Mouse (Mus musculus) megakaryocyte, adult 5-6 weeks (primary cell): ENCODE measurements around the gene Brca2. TPM values are rescaled to one million over a fixed set of nuclear protein-coding genes. Genes with fewer than 3 reads are reported as not detected.

Source experiments
- ATAC-seq: 2 replicates; pipeline ENCODE4 v1.8.0; 2016; ENCODE audit warnings: mild to moderate bottlenecking, inconsistent platforms; ENCODE audit not compliant: poor library complexity, severe bottlenecking
- total RNA-seq, 2 experiments: library from RNA; stranded (forward) in 1 of 2; stranded (reverse) in 1 of 2; fragments of 153-499, 151-499 nt in 1 of 2; fragments of 221-1000, 200-1000 nt in 1 of 2; gene quantifications; 2 replicates each; pipeline versions ENCODE4 v1.2.3 to v1.2.4; 2015 to 2017

Brca2 gene
- total RNA-seq, 2 experiments from 2014 or later: 9.9 to 13.6 TPM

GRCm38 (mm10) chr5:150595366-150596016 is 73.1 kb downstream of the Brca2 start:
- peak; percentile 56 for ATAC-seq

GRCm38 (mm10) chr5:150597088-150597487 is 74.7 kb downstream of the Brca2 start, which contains the start of gene N4bp2l1:
N4bp2l1 (minus strand) TSS chr5:150597188.
- no peak for ATAC-seq

- ATAC-seq: no peak
Observed at GRCm38 (mm10) chr5:150598202-150599119, 76.0 kb downstream of the Brca2 start.

- no peak for ATAC-seq
Observed at GRCm38 (mm10) chr5:150599301-150600294, 77.2 kb downstream of the Brca2 start.

- peak; percentile 63 for ATAC-seq
Observed at GRCm38 (mm10) chr5:150600554-150601440, 78.4 kb downstream of the Brca2 start.

- no peak for ATAC-seq
Observed at GRCm38 (mm10) chr5:150601441-150602230, 79.2 kb downstream of the Brca2 start.

GRCm38 (mm10) chr5:150606131-150606530 is 83.7 kb downstream of the Brca2 start:
- no peak for ATAC-seq

GRCm38 (mm10) chr5:150607631-150608030 is 85.2 kb downstream of the Brca2 start:
- no peak for ATAC-seq

GRCm38 (mm10) chr5:150611136-150611535 is 88.7 kb downstream of the Brca2 start:
- 0 out of 2 replicates have a peak, but pooled peaks have one; percentile 5 for ATAC-seq

- peak; percentile 88 for ATAC-seq
Observed at GRCm38 (mm10) chr5:150611697-150612096, 89.3 kb downstream of the Brca2 start.

GRCm38 (mm10) chr5:150614054-150614453 is 91.6 kb downstream of the Brca2 start:
- ATAC-seq: no peak

GRCm38 (mm10) chr5:150616216-150616615 is 93.8 kb downstream of the Brca2 start:
- ATAC-seq: no peak

- no peak for ATAC-seq
Observed at GRCm38 (mm10) chr5:150616731-150617130, 94.3 kb downstream of the Brca2 start.

- no peak for ATAC-seq
Observed at GRCm38 (mm10) chr5:150618599-150619355, 96.3 kb downstream of the Brca2 start.
